Mouse (Mus musculus) 416B (cell line): ENCODE results near the gene Fry.
A peak's percentile ranks its signal among the peaks of the same experiment; 100 is the strongest.

Experiments
- DNase-seq: peaks from one replicate; pipeline ENCODE4 v3.0.0; 2011; ENCODE audit warnings: low read depth

The Fry gene

DNA sequence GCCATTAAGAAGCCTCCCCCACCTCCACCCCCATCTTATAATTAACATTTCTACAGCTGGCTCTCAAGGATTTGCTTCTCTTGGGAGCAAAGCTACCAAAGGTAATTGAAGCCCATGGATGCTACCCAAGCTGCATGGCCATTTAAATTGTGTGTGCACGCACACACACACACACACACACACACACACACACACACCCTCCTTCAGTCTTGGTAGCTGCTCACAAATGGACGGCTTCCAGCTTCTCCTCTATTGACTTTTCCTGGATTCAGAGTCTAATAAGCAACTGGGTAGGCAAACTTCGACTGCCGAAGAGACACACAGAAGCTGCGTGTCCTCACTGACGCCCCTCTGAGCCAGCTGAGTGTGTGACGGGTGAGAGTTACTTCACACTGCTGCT is 11.7 kb downstream of the Fry start:
- no peak for DNase-seq

DNA sequence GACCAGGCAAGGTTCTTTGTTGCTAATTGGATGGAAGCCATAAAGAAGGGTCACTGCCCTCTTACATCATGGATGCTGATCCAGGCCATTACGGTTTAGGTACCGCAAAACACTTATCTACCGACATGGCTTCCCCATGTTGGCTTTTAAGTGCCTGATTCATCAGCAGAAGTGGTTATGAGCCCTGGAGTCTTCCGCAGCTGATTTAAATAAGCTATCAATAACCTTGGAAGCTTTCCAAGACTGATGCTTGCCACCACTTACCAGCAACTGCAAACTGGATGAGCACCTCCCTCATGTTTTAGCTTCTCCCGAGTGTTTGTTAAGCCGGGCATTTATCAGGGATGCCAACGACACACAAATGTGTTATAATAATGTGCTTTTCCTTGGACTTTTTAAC is 12.7 kb downstream of the Fry start:
- no peak for DNase-seq

DNA sequence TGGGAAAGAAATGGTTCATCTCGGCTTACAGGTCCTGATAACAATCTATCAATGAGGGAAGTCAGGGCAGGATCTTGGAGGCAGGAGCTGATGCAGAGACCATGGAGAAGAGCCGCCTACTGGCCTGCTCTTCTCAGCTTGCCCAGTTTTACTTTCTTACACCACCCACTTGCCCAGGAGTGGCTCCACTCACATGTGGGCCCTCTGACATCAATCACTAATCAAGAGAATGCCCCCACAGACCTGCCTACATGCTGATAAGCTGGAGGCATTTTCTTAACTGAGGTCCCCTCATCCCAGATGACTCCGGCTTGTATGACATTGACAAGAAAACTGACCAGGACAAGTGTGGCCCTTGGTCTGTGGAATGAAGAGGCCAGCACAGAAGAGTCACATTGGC is 16.2 kb downstream of the Fry start:
- DNase-seq, result no peak

DNA sequence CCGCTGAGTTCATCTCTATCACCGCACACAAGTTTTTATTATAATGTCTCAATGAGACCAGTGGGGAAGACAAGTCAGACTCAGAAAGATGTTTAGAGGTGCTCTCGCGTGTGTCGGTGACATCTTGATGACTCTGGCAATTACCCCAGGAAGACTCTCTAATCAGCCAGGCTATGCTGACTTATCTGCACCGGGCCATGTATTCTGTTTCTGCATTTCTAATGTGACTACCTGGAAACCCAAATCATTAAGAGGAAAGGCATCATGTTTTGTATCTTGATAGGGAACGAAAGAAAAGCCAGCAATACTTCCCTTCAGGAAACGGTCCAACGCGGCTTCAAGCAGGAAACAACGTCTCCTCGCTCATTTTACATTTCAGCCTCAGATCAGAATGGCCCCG is 17.1 kb downstream of the Fry start:
- no peak for DNase-seq

DNA sequence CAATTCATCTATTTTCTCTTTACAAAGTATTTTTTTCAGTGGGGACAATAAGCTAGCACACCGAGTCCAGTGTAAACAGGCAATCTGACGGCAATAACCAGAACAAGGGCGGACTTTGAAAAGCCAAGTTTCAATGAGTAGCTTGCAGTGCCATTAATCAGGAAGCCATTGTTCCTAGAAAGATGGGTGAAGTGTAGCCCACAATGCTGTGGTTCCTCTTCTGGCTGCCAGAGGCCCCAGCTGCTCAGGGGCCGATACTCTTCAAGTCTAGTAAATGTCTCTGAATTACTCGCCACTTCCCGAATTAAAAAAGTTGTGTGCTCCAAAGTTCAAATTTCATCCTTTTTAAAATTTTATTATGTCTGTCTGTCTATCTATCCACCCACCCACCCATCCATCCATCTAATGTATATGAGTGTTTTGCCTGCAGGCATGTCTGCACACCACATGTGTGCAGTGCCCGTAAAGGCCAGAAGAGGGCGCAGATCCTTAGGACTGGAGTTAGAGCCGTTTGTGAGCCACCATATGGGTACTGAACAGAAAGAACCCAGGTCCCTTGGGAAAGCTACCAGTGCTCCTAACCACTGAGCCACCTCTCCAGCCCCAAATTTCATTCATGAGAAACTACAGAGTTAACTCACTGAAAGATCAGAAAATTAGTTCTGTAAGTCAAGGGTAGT is 19.5 kb downstream of the Fry start:
- no peak for DNase-seq

DNA sequence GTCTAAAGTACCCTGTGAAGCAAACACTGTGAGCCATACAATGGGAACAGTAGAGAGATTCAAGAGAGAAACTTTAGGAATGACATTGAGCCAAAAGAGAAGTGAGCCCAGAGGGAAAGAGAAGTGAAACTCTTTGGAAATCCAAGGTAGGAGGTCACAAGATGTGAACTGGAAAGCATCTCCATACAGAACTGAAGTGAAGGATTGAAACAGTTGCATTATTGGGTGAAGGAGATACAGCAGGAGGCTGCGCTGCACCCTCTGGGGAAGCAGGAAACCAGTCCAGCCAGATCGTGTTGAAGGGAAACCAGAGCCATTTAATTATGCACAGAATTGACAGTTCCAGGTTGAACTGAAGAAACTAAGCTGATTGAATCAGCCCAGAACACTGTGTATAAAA is 22.1 kb downstream of the Fry start:
- no peak for DNase-seq

DNA sequence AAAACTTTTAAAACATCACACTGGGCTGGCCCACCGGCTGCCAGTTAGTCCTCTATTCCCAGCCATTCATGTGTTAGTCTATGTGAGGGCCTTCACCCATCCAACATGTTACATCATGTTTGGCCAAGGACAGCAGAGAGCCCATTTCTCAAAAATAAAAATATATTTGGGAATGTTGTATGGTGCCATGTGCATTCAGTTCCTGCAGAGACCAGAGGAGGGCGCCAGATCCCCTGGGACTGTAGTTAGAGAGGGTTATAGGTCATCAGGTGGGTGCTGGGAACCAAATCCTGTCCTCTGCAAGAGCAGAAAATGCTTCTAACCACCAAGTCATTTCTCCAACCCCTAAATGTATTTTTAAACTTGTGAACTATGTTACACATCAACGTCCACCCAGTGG is 27.5 kb downstream of the Fry start:
- DNase-seq, result no peak

DNA sequence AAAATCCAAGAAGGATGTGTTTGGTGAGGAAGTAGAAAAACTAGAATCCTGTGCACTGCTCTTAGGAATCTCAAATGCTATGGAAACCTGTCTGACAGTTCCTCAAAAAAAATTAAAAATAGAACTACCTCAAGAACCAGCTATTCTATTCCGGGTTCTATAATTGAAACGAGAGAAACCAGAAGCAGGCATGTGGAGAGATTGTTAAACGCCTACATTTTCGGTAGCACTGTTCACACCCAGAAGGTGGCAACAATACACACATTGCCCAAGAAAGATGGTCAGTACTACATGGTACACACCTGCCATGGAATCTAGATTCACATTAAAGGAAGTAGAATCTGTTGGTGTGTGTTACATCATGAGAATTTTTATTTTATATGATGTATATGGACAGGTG is 28.2 kb downstream of the Fry start:
- DNase-seq, result no peak

DNA sequence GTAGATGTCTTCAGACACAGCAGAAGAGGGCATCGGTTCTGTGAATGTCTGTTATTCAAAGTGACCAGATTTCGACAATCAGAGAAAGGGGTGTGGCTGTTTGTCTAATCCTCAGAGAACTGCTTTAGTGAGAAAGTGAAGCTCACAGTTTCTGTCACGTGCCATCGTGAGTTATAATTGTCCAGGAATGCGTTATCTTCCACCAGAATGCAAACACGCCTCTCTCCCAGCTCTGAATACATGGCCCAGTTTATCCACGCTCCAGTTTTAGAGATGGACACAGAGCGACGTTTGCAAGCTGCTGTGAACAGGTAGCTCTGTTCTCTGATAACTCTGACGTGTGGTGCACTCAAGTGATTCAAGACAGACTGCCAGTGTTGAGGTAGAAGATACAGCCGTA is 31.3 kb downstream of the Fry start:
- no peak for DNase-seq

DNA sequence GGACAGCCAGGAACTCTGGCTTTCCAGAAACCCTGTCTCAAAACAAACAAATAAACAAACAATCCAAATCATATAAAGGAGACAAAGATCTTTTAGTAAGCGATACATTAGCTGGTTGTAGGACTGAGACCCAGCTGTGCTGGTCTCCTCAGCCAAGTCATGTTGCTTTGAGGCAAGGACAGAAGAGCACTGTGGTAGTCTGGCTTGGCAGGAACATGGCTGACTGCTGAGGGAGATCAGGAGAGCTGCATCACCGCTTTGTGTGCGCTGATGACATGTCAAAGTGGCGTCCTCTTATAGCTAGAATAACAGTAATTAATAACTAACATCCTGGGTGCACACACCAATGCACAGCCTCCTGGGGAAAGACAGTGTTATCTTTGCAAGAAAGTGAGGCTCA is 32.5 kb downstream of the Fry start:
- no peak for DNase-seq

DNA sequence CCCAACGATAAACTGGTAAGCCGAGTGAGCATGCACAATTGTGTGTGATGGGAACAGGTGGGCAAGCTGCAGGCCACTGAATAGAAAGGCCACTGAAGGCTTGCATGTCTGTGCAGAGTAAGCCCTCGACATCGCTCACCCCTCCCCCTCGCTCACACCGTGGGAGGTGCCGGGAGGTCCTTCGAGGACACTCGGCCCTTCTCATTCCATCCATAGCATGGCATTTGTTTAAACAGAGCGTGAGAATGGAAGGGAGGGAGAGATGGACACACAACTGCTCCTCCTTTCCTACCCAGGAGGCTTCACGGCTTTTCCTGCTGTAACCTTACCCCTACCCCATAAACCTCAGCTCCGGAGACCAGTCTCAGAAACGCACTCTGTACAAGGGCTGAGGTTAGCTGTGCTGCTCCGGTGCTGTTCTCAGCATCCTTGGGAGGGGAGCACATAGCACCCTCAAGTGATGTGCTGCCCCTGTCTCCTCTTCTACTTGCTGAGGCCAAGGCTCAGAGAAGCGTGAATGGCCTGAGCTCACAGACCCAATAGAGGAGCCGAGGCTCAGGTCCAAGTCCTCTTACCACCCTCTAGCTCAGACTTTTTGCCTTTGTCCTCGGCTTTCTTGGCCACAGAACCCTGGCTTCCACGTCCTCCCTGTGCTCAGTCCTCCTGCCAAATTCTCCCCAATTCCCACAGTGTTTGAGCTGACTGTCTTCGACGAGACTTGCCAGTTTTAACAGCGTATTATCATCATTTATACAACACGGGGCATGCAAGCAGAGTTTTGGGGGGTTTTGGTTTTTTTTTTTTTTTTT is 33.8 kb downstream of the Fry start:
- no peak for DNase-seq

DNA sequence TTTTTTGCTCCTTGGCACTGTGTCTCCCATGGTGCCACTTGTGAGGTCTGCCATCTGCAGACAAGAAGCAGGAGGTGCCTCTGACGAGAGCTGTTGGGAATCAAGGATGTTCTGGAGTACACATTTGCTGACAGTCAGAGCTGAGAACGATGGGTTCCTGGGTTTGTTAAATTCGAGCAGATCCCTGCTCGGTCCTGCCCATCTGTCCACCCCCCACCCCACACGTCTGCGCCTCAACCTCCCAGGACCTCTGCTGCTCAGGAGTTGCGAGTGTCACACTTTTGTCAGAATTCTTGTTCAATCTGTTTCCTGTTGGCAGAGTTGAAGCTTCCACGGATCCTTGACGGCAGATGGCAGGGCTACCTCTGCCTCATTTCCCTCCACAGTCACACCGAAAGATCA is 34.4 kb downstream of the Fry start:
- DNase-seq, result no peak

DNA sequence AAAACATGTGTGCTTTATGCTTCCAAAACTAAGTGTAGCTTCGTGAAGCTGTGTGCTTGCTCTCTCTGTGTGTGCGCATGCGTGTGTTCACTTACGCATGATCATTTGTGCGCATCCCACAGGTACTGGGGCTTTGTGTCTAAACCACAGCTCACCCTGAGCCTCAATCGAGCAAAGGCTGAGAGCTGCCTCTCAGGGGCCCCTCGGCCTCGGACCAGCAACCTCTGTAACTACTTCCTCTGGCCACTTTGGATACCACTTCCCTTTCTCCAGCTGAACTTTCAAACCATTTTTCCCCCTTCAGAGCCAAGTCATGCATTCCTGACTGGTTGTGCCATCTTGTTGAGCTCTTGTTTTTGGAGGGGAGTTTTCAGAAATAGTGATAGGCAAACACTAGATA is 36.9 kb downstream of the Fry start:
- peak; percentile 36 for DNase-seq

DNA sequence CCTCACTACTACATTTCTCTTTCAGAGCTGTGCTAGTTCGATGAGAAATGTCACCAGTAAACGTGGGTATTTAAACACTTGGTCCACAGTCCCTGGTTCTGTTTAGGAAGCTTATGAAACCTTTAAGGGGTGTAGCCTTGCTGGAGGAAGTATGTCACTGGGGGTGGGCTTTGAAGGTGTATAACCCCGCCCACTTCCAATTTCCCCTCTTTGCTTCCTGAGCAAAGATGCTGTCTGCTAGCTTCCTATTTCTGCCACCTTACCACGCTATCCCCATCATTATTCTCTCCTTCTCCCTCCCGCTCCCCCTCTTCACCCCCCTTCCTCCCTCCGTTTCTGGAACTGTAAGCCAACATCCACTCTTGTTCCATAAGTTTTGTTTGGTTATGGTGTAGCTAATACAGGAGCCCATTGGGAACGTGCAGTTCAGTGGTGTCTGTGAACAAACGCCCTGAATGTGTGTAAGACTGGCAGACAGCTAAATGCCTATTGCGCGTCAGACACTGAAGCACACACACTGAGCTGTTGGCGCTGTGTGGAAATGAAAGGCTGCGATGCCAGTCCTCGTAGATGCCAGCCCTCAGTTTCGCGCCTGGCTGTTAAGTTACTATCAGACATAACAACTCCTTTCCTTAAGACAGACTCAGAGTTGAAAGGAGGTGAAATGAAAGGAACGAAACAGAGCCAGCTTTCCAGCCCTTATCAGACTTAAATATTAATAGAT is 37.8 kb downstream of the Fry start:
- peak; percentile 47 for DNase-seq

DNA sequence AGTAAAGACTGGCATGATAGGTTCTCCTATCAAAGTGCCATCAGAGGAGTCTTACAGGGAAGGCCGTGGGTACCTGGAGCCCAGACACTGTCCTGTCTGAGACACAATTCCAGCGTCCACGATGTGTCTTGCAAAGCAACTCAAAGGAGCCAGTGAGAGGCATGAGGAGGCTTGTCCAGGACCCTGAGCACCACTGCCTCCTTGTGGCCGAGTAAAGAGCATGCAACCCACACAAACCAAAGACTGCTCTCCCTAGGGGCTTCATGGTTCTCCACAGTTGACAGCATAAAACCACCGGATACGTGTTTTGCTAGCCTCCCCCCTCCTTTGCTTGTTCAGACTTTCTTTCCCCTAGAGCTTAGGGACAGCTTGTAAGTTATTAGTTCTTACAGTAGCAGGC is 39.2 kb downstream of the Fry start:
- peak; percentile 80 for DNase-seq

DNA sequence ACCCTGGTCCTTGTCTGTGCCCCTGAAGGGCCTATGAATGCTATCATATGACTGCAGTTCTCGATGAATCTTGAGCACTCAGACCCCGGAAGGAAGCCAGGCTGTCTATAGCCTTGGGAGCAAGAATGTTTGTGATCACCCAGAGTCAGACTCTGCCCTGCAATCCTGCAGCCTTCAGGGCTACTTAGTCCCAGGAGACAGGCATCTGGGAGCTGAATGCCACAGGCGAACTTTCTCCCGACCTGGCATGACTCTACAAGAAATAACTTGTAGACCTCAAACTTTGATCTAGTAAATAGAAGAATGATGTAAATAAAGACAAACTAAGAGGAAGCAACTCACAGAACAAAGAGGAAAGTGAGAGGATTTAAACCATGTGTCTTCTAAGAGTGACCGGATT is 40.7 kb downstream of the Fry start:
- no peak for DNase-seq

DNA sequence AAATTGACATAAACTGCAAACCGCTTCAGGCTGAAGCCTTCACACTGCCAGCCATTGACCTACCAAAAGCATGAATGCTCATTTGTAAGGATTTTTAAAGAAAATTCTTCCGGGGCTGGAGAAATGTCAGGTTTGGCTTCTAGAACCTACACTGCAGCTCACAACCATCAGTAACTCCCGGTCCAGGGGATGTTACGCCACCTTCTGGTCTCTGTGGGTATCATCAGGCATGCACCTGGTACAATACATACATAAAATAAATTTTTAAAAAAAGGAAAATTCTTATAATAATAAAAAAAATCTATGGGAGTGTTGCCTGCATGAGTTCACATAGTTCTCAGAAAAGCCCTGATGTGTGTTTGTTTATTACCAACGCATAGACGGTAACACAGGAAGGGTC is 42.7 kb downstream of the Fry start:
- DNase-seq, result peak; percentile 39

DNA sequence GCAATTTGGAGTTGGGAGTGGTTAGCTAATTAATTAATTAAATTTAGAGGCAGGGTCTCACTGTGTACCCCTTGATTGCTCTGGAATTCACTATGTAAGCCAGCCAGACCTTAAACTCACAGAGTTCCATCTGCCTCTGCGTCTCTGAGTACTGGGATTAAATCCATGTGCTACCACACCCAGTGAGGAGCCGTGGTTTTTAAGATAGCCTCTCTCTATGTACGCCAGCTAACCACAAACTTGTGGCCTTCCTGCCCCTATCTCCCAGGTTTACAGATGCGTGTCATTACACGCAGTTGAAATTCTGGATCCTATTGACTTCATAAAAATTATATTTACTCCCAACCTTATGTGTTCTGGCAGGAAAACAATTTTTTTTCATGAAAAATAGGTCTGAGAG is 43.5 kb downstream of the Fry start:
- peak; percentile 41 for DNase-seq

DNA sequence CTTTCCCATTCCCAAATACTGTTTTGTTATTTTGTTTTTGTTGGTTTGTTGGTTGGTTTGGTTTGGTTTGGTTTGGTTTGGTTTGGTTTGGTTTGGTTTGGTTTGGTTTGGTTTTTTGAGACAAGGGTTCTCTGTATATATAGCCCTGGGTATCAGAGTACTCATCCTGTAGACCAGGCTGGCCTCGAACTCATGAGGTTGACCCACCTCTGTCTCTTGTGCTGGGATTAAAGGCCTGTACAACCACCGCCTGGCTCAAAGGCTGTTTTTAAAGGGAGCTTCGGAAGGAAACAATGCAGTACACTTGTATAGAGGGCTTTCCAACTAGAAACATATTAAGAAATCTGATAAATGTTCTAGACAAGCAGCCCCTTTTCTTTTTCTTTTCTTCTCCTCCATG is 46.2 kb downstream of the Fry start:
- DNase-seq, result no peak

DNA sequence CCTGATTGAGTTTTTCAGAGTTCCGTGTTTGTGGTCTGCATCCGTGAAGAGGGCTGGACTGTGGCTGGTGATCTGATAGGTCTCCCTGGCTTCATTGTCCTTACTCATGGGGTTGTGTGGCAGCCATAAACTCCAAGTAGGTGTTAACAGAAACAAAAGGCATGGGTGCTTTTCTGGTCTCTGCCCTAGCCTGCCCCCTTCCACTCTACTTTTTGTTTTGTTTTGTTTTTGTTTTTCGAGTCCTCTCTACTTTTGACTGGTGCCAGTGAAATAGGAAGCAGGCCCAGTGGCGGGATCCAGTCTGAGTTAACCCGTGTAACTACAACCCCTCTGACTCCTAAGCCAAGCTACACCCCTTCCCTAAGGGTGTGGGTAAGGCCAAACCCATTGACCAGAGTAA is 48.4 kb downstream of the Fry start:
- DNase-seq, result no peak

DNA sequence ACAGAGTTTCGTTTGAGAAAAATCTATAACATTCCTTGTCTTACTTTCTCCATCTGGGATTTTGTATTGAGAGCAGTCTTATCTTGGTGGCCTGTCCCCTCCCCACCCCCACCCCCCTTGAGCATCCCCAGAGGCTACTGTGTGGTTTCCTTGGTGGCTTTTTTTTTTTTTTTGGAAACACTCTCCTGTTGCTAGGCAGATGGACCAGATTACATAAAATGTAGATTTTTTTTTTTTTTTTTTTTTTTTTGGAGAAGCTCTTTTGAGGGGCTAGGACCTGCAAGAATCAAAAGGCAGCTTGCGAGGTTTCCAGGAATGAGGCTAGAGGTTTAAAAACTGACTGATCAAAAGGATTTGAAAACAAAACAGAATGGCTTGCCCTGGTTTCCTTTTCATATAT is 48.8 kb downstream of the Fry start:
- no peak for DNase-seq

DNA sequence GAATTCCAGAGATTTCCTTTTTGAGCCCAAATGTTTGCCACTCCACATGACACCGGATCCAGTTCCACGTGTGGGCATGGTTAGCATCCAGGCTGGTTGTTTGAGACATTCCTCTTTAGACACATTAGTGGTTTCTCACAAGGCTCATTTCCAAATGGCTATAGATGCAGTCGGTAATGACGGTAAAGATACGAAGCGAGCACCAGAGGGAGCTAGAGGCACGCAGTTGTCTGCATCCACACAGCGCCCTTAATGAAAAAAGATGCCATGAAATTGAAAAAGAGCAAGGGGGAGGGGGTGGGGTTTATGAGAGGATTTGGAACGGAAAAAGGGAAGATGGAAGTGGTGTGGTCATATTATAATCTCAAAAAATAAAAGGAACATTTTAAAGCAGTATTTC is 50.3 kb downstream of the Fry start:
- peak; percentile 84 for DNase-seq

DNA sequence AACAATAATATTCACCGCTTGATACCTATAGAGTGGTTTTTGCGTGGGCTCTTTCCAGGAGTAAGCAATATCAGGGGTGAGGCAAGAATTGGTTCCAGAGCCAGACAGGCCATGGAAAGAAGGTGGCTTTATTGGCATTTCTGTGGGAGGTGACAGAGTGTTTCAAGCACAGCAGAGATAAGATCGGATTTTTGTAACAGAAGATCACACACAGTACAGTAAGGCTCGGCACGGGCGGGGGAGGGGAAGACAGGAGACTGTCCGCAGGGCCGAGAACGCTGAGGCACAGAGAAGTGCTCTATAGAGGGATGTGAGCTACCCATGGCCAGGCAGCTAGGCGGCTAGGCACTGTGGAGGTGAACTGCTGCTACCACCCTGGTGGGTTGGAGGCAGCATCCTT is 53.1 kb downstream of the Fry start:
- no peak for DNase-seq
